Mouse (Mus musculus) liver, adult (tissue): ENCODE data around the gene Eogt.

Experiments
- GATA4 ChIP-seq: IDR thresholded peaks from 2 replicates; pipeline ENCODE4 v1.6.1; 2014; ENCODE audit warnings: mild to moderate bottlenecking, low read length; ENCODE audit not compliant: insufficient replicate concordance

Gene Eogt

GRCm38 (mm10) chr6:97148383-97149251 lies at the start of gene Eogt:
TSS of gene Eogt (minus strand) at chr6:97149182.
- no peak; the same call in 1 of the 2 replicates for TF ChIP-seq GATA4

GRCm38 (mm10) chr6:97179367-97179828 lies 30.4 kb upstream of the Eogt start:
- no peak for TF ChIP-seq GATA4

- TF ChIP-seq GATA4 = no peak; the same call in 1 of the 2 replicates
These were observed 29.7 kb upstream of the Eogt start, which contains the start of gene Tmf1 for GRCm38 (mm10) chr6:97178491-97179366. TSS of gene Tmf1 (minus strand) at chr6:97179122.

GRCm38 (mm10) chr6:97175716-97176115 lies 26.7 kb upstream of the Eogt start:
- TF ChIP-seq GATA4 = no peak

GRCm38 (mm10) chr6:97150156-97150555 lies 1.2 kb upstream of the Eogt start:
- no peak for TF ChIP-seq GATA4

GRCm38 (mm10) chr6:97149721-97150120 lies 739 bp upstream of the Eogt start:
- no peak for TF ChIP-seq GATA4

- no peak for TF ChIP-seq GATA4
These were observed 1.1 kb downstream of the Eogt start for GRCm38 (mm10) chr6:97147755-97148382.

GRCm38 (mm10) chr6:97145156-97145555 lies 3.8 kb downstream of the Eogt start:
- TF ChIP-seq GATA4 = no peak

GRCm38 (mm10) chr6:97144359-97144758 lies 4.6 kb downstream of the Eogt start:
- TF ChIP-seq GATA4 = no peak

GRCm38 (mm10) chr6:97142611-97143010 lies 6.4 kb downstream of the Eogt start:
- TF ChIP-seq GATA4 = no peak

- TF ChIP-seq GATA4 = no peak
These were observed 7.2 kb downstream of the Eogt start for GRCm38 (mm10) chr6:97141811-97142210.

GRCm38 (mm10) chr6:97132707-97133303 lies 16.2 kb downstream of the Eogt start:
- TF ChIP-seq GATA4 = no peak

GRCm38 (mm10) chr6:97131808-97132207 lies 17.2 kb downstream of the Eogt start:
- TF ChIP-seq GATA4 = no peak

- TF ChIP-seq GATA4 = no peak
These were observed 18.0 kb downstream of the Eogt start for GRCm38 (mm10) chr6:97130979-97131378.
